Mouse (Mus musculus): Measurements from ENCODE around the gene Rars.

Gene Rars

DNA sequence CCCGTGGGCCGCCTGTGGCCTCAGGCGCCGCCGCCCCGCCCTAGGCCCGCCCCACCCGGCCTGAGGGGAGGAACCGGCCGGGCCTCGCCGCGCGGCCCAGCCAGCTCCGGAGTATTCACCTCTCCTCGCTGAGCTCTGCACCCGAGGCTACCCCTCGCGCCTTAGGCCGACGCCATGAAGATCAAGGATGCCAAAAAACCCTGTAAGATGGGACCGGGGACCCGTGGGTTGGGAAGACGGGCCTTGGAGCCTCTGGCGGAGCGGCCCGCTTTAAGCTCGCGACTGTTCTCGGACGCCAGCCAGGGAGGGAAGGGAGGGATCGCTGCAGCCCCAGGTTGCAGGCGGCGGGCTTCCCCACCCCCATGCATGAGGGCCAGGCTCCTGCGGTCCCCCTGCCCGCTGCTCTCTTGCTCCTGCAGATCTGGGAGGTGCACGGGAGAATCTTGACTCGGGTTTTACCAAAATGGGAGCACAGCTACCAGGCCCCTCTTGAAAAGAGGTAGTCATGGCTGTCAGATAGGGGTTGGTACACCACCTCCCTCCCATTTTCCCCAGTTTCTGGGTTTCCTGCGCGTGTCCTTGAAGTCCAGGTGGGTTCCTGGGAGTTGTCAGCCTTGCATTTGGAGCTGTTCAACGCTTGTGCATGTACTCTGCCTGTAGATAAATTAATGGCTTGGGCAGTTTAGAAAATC, 64.4 kb downstream of the Rars start:
- DNase-seq (ENCODE audit: low read depth, low spot score) = peak; percentile 46

DNA sequence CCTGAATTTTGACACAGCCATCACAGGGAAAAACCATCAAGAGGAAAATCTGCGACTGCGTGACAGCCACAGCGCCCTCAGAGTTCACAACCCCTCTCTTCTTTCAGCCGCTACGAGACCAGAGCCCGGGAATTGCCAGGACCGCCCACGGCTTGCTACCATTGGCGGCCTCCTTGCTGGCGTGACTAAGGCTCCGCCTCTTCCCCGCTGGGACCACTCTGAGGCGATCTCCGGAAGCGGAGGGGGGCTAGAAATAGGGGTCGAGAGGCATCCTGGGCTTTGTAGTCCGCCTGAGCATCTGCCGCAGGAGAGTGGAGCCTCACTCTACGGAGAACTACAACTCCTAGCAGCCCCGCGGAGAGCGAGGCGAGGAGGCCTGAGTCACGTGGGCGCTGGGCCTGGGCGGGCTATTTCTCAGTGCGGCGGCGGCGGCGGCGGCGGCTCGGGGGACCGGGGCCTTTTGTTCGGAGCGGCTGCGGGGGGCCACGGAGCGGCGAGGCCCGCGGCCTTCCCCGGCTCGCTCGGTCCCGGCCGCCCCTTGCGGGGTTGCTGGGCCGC, 65.0 kb downstream of the Rars start, which contains the start of gene Pank3:
TSS of gene Pank3 (plus strand) at position 297 of the 558 bp plus-strand sequence.
- DNase-seq (ENCODE audit: low read depth, low spot score) = peak; percentile 99

DNA sequence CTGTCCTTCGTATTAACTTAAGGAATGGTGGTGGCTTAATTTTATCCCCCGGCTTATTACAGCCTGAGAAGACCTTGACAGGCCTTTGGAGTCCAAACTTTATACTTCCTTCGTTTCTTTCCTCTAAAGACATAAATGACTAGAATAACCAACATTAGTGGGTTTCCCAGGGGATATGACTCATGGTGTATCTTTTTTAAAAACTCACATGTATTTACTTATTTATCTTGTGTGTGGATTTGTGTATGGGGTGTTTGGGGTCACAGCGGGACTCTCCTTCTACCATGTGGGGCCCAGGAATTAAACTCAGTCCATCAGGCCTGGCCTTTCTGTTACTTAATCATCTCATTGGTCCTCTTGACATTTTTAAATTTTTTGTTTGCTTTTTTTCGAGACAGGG, 67.5 kb downstream of the Rars start:
- DNase-seq (ENCODE audit: low read depth, low spot score) = no peak

GRCm38 (mm10) chr11:35760627-35761003, 73.7 kb downstream of the Rars start:
- DNase-seq (ENCODE audit: low read depth, low spot score) = no peak

DNA sequence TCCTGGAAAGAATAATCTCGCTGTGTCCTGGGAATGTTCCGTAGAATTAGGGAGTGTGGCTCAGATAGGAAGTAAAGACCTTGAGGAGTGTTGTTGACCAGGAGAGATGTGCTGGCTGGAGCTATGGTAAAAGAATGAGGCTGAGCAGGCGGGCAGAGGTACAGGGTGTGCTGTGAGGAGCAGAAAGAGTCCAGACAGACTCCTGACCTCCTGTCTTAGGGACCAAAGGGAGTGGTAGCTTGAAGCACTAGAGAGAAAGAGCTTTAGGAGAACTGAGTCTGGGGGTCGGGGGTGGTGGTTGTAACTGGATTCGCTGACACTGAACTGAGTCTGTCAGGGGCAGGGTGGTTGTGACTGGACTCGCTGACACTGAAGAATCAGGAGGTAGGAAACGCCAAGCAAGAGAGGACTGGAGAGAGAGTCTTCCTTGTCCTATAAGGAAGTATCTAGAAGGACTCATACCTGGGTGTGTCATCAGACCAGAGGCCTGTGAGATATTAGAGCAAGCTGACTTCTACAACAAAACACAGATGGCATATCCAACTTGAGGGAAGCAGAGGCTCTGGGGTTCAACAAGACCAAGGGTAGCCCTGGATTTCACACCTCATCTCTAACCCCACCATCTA, 74.2 kb downstream of the Rars start:
- DNase-seq (ENCODE audit: low read depth, low spot score) = no peak

Measured in brain, embryonic 18.5 days (tissue).